Mouse (Mus musculus): ENCODE measurements around the gene Camk2g.

DNA sequence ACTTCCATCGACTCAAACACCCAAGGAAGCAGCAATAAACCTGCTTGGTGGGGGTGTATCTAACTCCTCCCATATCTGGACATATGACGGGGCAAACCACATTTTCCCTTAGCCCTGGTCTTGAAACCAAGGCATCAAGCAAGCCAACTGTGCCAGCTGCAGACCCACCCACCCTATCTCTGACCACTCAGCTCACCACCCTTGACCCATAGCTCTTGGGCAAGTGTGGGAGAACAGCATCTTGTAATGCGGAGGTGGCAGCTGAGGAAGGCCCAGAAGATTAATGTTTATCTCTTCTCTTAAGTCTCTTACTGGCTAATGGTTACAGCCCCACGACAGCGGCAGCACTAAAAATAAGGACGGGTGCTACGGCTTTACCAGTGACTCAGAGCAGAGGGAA is 11.0 kb downstream of the Camk2g start:
- TF ChIP-seq EP300 (IDR thresholded peaks at IDR 0.05; ENCODE audit: low read depth) = no peak
- TF ChIP-seq CTCF (IDR thresholded peaks at IDR 0.05; ENCODE audit: low read depth) = no peak

All from liver, embryonic 14.5 days (tissue).